Mouse (Mus musculus): ENCODE measurements around the gene Tnks1bp1. TPM values are rescaled to one million over a fixed set of nuclear protein-coding genes. Genes with fewer than 3 reads are reported as not detected.
A peak's percentile ranks its signal among the peaks of the same experiment; 100 is the strongest.

The Tnks1bp1 gene
- total RNA-seq, 1 experiment from 2014 or later, result 2.9 TPM

- no peak for ATAC-seq (replicated peaks; ENCODE audit: low read depth, poor library complexity, severe bottlenecking)
Observed at GRCm38 (mm10) chr2:85071921-85072320, 24.1 kb downstream of the Tnks1bp1 start.

- ATAC-seq (replicated peaks; ENCODE audit: low read depth, poor library complexity, severe bottlenecking), result no peak
Observed at GRCm38 (mm10) chr2:85073751-85074150, 25.9 kb downstream of the Tnks1bp1 start.

- no peak for ATAC-seq (replicated peaks; ENCODE audit: low read depth, poor library complexity, severe bottlenecking)
Observed at GRCm38 (mm10) chr2:85088716-85089646, 41.2 kb downstream of the Tnks1bp1 start.

- no peak for ATAC-seq (replicated peaks; ENCODE audit: low read depth, poor library complexity, severe bottlenecking)
Observed at GRCm38 (mm10) chr2:85091325-85091724, 43.5 kb downstream of the Tnks1bp1 start.

GRCm38 (mm10) chr2:85093376-85093775, 45.6 kb downstream of the Tnks1bp1 start:
- ATAC-seq (replicated peaks; ENCODE audit: low read depth, poor library complexity, severe bottlenecking), result no peak

- ATAC-seq (replicated peaks; ENCODE audit: low read depth, poor library complexity, severe bottlenecking), result no peak
Observed at GRCm38 (mm10) chr2:85095906-85096305, 48.1 kb downstream of the Tnks1bp1 start.

GRCm38 (mm10) chr2:85098014-85098413, 50.2 kb downstream of the Tnks1bp1 start:
- ATAC-seq (replicated peaks; ENCODE audit: low read depth, poor library complexity, severe bottlenecking), result no peak

GRCm38 (mm10) chr2:85098824-85099511, 51.1 kb downstream of the Tnks1bp1 start:
- no peak for ATAC-seq (replicated peaks; ENCODE audit: low read depth, poor library complexity, severe bottlenecking)

GRCm38 (mm10) chr2:85103201-85103600, 55.4 kb downstream of the Tnks1bp1 start:
- no peak for ATAC-seq (replicated peaks; ENCODE audit: low read depth, poor library complexity, severe bottlenecking)

- peak; percentile 68 for ATAC-seq (replicated peaks; ENCODE audit: low read depth, poor library complexity, severe bottlenecking)
Observed at GRCm38 (mm10) chr2:85105426-85106013, 57.7 kb downstream of the Tnks1bp1 start.

GRCm38 (mm10) chr2:85106068-85106790, 58.4 kb downstream of the Tnks1bp1 start:
- no peak for ATAC-seq (replicated peaks; ENCODE audit: low read depth, poor library complexity, severe bottlenecking)

GRCm38 (mm10) chr2:85106941-85107340, 59.1 kb downstream of the Tnks1bp1 start:
- no peak for ATAC-seq (replicated peaks; ENCODE audit: low read depth, poor library complexity, severe bottlenecking)

- no peak for ATAC-seq (replicated peaks; ENCODE audit: low read depth, poor library complexity, severe bottlenecking)
Observed at GRCm38 (mm10) chr2:85110288-85110875, 62.6 kb downstream of the Tnks1bp1 start.

Other genes starting within 250 kb of the Tnks1bp1 start
- gene Ube2l6, start 249.2 kb upstream of the Tnks1bp1 start, total RNA-seq (2017), result 20.6 and 24.7 TPM in 2 replicates
- not detected in 2 replicates for gene Smtnl1, start 225.4 kb upstream of the Tnks1bp1 start, total RNA-seq (2017)
- 43.7 and 48.9 TPM in 2 replicates for gene Timm10, start 221.0 kb upstream of the Tnks1bp1 start, total RNA-seq (2017)
- gene Slc43a1, start 209.2 kb upstream of the Tnks1bp1 start, total RNA-seq (2017), result 21.0 and 23.4 TPM in 2 replicates
- gene Rtn4rl2, start 161.3 kb upstream of the Tnks1bp1 start, total RNA-seq (2017), result not detected in 2 replicates
- gene Slc43a3, start 111.4 kb upstream of the Tnks1bp1 start, total RNA-seq (2017), result 91.9 and 105 TPM in 2 replicates
- gene Prg2, start 67.6 kb upstream of the Tnks1bp1 start, total RNA-seq (2017), result 26.2 and 36.6 TPM in 2 replicates
- gene Prg3, start 59.8 kb upstream of the Tnks1bp1 start, total RNA-seq (2017), result 2.8 and 7.1 TPM in 2 replicates
- 433 and 486 TPM in 2 replicates for gene Ssrp1, start 10.8 kb upstream of the Tnks1bp1 start, total RNA-seq (2017)
- gene P2rx3, start 10.6 kb upstream of the Tnks1bp1 start, total RNA-seq (2017), result not detected in 2 replicates
- 0.14 and 0.29 TPM in 2 replicates for gene Aplnr, start 88.2 kb downstream of the Tnks1bp1 start, total RNA-seq (2017)
- gene Lrrc55, start 149.2 kb downstream of the Tnks1bp1 start, total RNA-seq (2017), result not detected in 2 replicates